Mouse (Mus musculus) left cerebral cortex, postnatal 25 days (tissue): ENCODE results near the gene Cfap77. TPM values are rescaled to one million over a fixed set of nuclear protein-coding genes. Genes with fewer than 3 reads are reported as not detected.

Experiments used
- DNase-seq, 2 experiments: peaks; one replicate each; pipeline ENCODE4 v3.0.0; 2022; ENCODE audit warnings: low spot score in 2 of 2, mixed read lengths in 1 of 2
- intact Hi-C: fragments of 180-260 bp; cut with DNase I; formaldehyde crosslinking; loops from one replicate; pipeline ENCODE4 v1.15.1; 2025
- total RNA-seq, 2 experiments: library from RNA; stranded (reverse); gene quantifications; 2 replicates each; pipeline ENCODE4 v1.2.3; 2021

Gene Cfap77
- total RNA-seq, 2 experiments from 2014 or later, result 0.34 TPM; not detected in 1

DNA sequence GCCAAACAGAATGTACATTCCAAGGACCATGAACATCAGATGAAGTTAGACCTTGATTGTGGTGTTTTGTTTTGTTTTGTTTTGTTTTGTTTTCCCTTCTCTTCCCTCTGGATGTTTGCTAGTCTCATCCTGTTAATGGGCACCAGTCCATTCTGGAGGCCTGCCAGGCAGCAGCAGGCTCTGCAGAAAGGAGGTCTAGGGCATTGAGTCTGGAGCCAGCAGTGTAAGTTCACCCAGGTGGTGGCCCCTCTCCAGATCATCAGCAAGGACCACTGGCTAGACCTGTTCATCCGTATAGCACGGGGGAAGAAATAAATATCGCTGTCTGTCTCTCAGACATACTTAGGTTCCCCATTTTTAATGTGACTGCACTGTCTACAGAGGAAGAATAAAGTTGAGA, 173.6 kb downstream of the Cfap77 start:
- intact Hi-C loops, result no loop called here

More for the DNA sequence above, 173.6 kb downstream of the Cfap77 start:
- no peak for DNase-seq

Other genes with a start within 250 kb of the Cfap77 start
- gene Gtf3c4, start 214.7 kb downstream of the Cfap77 start, total RNA-seq, result 10 to 100 TPM; 34.5 to 39.2 TPM
- 1 to 10 TPM; 5.9 to 8.1 TPM for gene Ddx31, start 214.7 kb downstream of the Cfap77 start, total RNA-seq
- not detected for gene Barhl1, start 138.4 kb downstream of the Cfap77 start, total RNA-seq
- gene Ttf1, start 5.2 kb upstream of the Cfap77 start, total RNA-seq, result 10 to 100 TPM in 1 of 2 experiments, 1 to 10 TPM in 1; 9.6 to 10.9 TPM
- 10 to 100 TPM; 49.0 to 49.2 TPM for gene Setx, start 69.1 kb upstream of the Cfap77 start, total RNA-seq
- gene Ntng2, start 197.9 kb upstream of the Cfap77 start, total RNA-seq, result 10 to 100 TPM; 85.4 to 90.5 TPM